ENCODE assay signal across 10 mouse cellular contexts in genomic region chrX:49479968-49480809, GRCm38 (mm10). TPM values are rescaled to one million over a fixed set of nuclear protein-coding genes. Genes with fewer than 3 reads are reported as not detected.
DNase-seq lines count a peak whose midpoint lies in the region; ATAC-seq and TF ChIP-seq lines count a peak whose summit lies in the region.
"Had no signal": no experiment of that assay in that cellular context is flagged by ENCODE, and none has a peak within 500 bp of the region (broad histone marks: within the 10 kb centered on the region; RNA-seq: fewer than 3 reads in every experiment).

No protein-coding gene starts in this region.

- H3K9me3 ChIP-seq in lung, embryonic 14.5 days (ENCODE audit: low read depth, low read length): no peaks in the 10 kb centered on the region
- no peaks in the 10 kb centered on the region for H3K9me3 ChIP-seq in forebrain, embryonic 15.5 days
- H3K9me3 ChIP-seq in liver, embryonic 13.5 days (replicated peaks): no peaks in the 10 kb centered on the region
- H3K9me3 ChIP-seq in stomach, embryonic 16.5 days (replicated peaks; ENCODE audit: control insufficient read depth, low read length): no peaks in the 10 kb centered on the region

- peak overlapping the region; percentile 22 for H3K4me3 ChIP-seq in lung, embryonic 14.5 days (ENCODE audit: low read depth, low read length)
- H3K4me3 ChIP-seq in forebrain, embryonic 15.5 days: peak overlapping the region; percentile 42
- peak overlapping the region; percentile 22; the same call in 1 of the 2 replicates for H3K4me3 ChIP-seq in liver, embryonic 13.5 days (replicated peaks)
- peak overlapping the region; percentile 38 for H3K4me3 ChIP-seq in stomach, embryonic 16.5 days (replicated peaks; ENCODE audit: low read length)
- H3K4me3 ChIP-seq: erythroblast, embryonic 14.5 days had no signal

- peak; percentile 56; the same call in 1 of the 2 replicates for ATAC-seq in lung, embryonic 14.5 days (ENCODE audit: insufficient read depth)
- ATAC-seq in forebrain, embryonic 15.5 days (replicated peaks): peak; percentile 83
- 0 out of 2 replicates have a peak, but pooled peaks have one; percentile 7 for ATAC-seq in liver, embryonic 13.5 days (ENCODE audit: low read depth)
- ATAC-seq in stomach, embryonic 16.5 days (ENCODE audit: insufficient read depth, low FRiP score): no peak

- no peaks in the 10 kb centered on the region for H3K4me1 ChIP-seq in lung, embryonic 14.5 days (ENCODE audit: insufficient read depth)
- H3K4me1 ChIP-seq in forebrain, embryonic 15.5 days: peaks cover 12% of the 10 kb centered on the region
- H3K4me1 ChIP-seq in liver, embryonic 13.5 days (replicated peaks): no peaks in the 10 kb centered on the region
- no peaks in the 10 kb centered on the region for H3K4me1 ChIP-seq in stomach, embryonic 16.5 days (ENCODE audit: control insufficient read depth, insufficient read depth, low read length)

- H3K36me3 ChIP-seq in lung, embryonic 14.5 days (ENCODE audit: insufficient read depth): no peaks in the 10 kb centered on the region
- no peaks in the 10 kb centered on the region for H3K36me3 ChIP-seq in forebrain, embryonic 15.5 days
- no peaks in the 10 kb centered on the region for H3K36me3 ChIP-seq in liver, embryonic 13.5 days
- no peaks in the 10 kb centered on the region for H3K36me3 ChIP-seq in stomach, embryonic 16.5 days (ENCODE audit: control insufficient read depth, insufficient read depth, low read length)

- no peak overlapping the region for H3K27ac ChIP-seq in lung, embryonic 14.5 days (ENCODE audit: low read depth)
- H3K27ac ChIP-seq in forebrain, embryonic 15.5 days (replicated peaks): no peak overlapping the region
- H3K27ac ChIP-seq in liver, embryonic 13.5 days: no peak overlapping the region
- H3K27ac ChIP-seq in stomach, embryonic 16.5 days (ENCODE audit: low read length): no peak overlapping the region

- H3K4me2 ChIP-seq in lung, embryonic 14.5 days: peak overlapping the region; percentile 60
- H3K4me2 ChIP-seq in forebrain, embryonic 15.5 days (replicated peaks): peak overlapping the region; percentile 54
- peak overlapping the region; percentile 34 for H3K4me2 ChIP-seq in liver, embryonic 13.5 days
- H3K4me2 ChIP-seq in stomach, embryonic 16.5 days (ENCODE audit: low read depth, low read length): peak overlapping the region; percentile 55

- DNase-seq in lung, embryonic 14.5 days: peak; percentile 3
- DNase-seq in lung, postnatal 4 days: no peak
- DNase-seq in liver, embryonic 13.5 days: no peak
- DNase-seq in cerebellum, postnatal 4 days (ENCODE audit: low spot score in 2 of 2): no peak
- DNase-seq in thymus, postnatal 10 days (ENCODE audit: low spot score in 2 of 2): no peak
- no peak for DNase-seq in B cell, adult 2 months
- DNase-seq: lung, adult 2 months had no signal

- no peak for TF ChIP-seq CTCF in lung, embryonic 14.5 days (IDR thresholded peaks at IDR 0.05; ENCODE audit: low read depth)

- WGBS in lung, embryonic 14.5 days: 15% methylated on average over 24 of the region's 29 CpGs
- 27% methylated on average over 29 of the region's 29 CpGs for WGBS in forebrain, embryonic 15.5 days
- WGBS in liver, embryonic 13.5 days (ENCODE audit: insufficient replicate concordance): 28% methylated on average over 28 of the region's 29 CpGs
- 16% methylated on average over 26 of the region's 29 CpGs for WGBS in stomach, embryonic 16.5 days

- H3K9ac ChIP-seq in lung, embryonic 14.5 days: no peak overlapping the region
- peak overlapping the region; percentile 27; the same call in 1 of the 2 replicates for H3K9ac ChIP-seq in forebrain, embryonic 15.5 days (replicated peaks)
- no peak overlapping the region for H3K9ac ChIP-seq in liver, embryonic 13.5 days
- H3K9ac ChIP-seq in stomach, embryonic 16.5 days (ENCODE audit: low read length): no peak overlapping the region

- H3K27me3 ChIP-seq in lung, embryonic 14.5 days (ENCODE audit: insufficient read depth, low read length): no peaks in the 10 kb centered on the region
- H3K27me3 ChIP-seq in forebrain, embryonic 15.5 days: no peaks in the 10 kb centered on the region
- no peaks in the 10 kb centered on the region for H3K27me3 ChIP-seq in liver, embryonic 13.5 days
- H3K27me3 ChIP-seq in stomach, embryonic 16.5 days (ENCODE audit: control insufficient read depth, insufficient read depth, low read length): no peaks in the 10 kb centered on the region; the same call in 1 of the 2 replicates

RNA-seq across cellular contexts. Expression of gene Arhgap36, which starts 16.4 kb away (rescaled TPM):
- 0.16 and 0.18 TPM in 2 replicates for polyA plus RNA-seq in lung, embryonic 14.5 days (2014; fragmentation: Nextera tagmentation; extraction: Ambion mirVana)
- 0.84 and 1.3 TPM in 2 replicates for polyA plus RNA-seq in forebrain, embryonic 15.5 days (2015; fragmentation: Nextera tagmentation; extraction: Ambion mirVana)
- 5.5 and 8.0 TPM in 2 replicates for polyA plus RNA-seq in liver, embryonic 13.5 days (2015; fragmentation: Nextera tagmentation; extraction: Ambion mirVana)
- polyA plus RNA-seq in stomach, embryonic 16.5 days (2015; fragmentation: Nextera tagmentation; extraction: Ambion mirVana): 2.2 and 27.2 TPM in 2 replicates
- polyA plus RNA-seq: erythroblast, embryonic 14.5 days had no signal
